Mouse (Mus musculus) forebrain, embryonic 15.5 days (tissue): ENCODE data around the gene Rtp1. TPM values are rescaled to one million over a fixed set of nuclear protein-coding genes. Genes with fewer than 3 reads are reported as not detected.

Source experiments
- ATAC-seq: fragments of 200-750 bp; cut with Nextera tagmentation; replicated peaks from 2 replicates; pipeline ENCODE4 v1.8.0; 2017; ENCODE audit warnings: mild to moderate bottlenecking, moderate TSS enrichment, moderate library complexity
- H3K27ac ChIP-seq: fragments of 300-500 bp; sonication (generic); replicated peaks from 2 replicates; pipeline ENCODE4 v1.5.1; 2015; ENCODE audit warnings: mild to moderate bottlenecking, inconsistent platforms
- H3K27me3 ChIP-seq: fragments of 300-500 bp; sonication (generic); 2 replicates; pipeline ENCODE4 v1.6.1; 2015; ENCODE audit warnings: inconsistent platforms
- H3K36me3 ChIP-seq: fragments of 300-500 bp; sonication (generic); 2 replicates; pipeline ENCODE4 v1.6.1; 2015; ENCODE audit warnings: mild to moderate bottlenecking, inconsistent platforms
- H3K4me1 ChIP-seq: fragments of 300-500 bp; sonication (generic); 2 replicates; pipeline ENCODE4 v1.6.1; 2015; ENCODE audit warnings: inconsistent platforms
- H3K4me2 ChIP-seq: fragments of 300-500 bp; sonication (generic); replicated peaks from 2 replicates; pipeline ENCODE4 v1.6.1; 2015; ENCODE audit warnings: mild to moderate bottlenecking, inconsistent platforms
- H3K4me3 ChIP-seq: fragments of 300-500 bp; sonication (generic); 2 replicates; pipeline ENCODE4 v1.5.1; 2015; ENCODE audit warnings: mild to moderate bottlenecking, inconsistent platforms
- H3K9ac ChIP-seq: fragments of 300-500 bp; sonication (generic); replicated peaks from 2 replicates; pipeline ENCODE4 v1.6.1; 2015; ENCODE audit warnings: mild to moderate bottlenecking, inconsistent platforms
- H3K9me3 ChIP-seq: fragments of 300-500 bp; sonication (generic); 2 replicates; pipeline ENCODE4 v1.6.1; 2016; ENCODE audit warnings: inconsistent platforms
- WGBS: fragments of 180-500 bp; shearing (Covaris S2); methylation state at CpG from one replicate; pipeline ENCODE4 v1.1.7; 2015; ENCODE audit warnings: mixed read lengths; 5-methylcytosine and 5-hydroxymethylcytosine counted together
- polyA plus RNA-seq: library from polyadenylated mRNA; unstranded; fragments of >200 nt; fragmentation: Nextera tagmentation; extraction: Ambion mirVana; gene quantifications from 2 replicates; pipeline ENCODE4 v1.2.1, GENCODE M21; 2015

Rtp1 gene
- 0.05 TPM in 2 replicates for polyA plus RNA-seq

GRCm38 (mm10) chr16:23428647-23429319 lies at the start of gene Rtp1:
Gene Rtp1, plus strand, starts transcription at chr16:23429133.
- no peak for ATAC-seq
- no peak within 1 kb of the TSS for H3K4me2 ChIP-seq
- no peak within 1 kb of the TSS for H3K27ac ChIP-seq
- no peaks in the 10 kb centered on the region for H3K36me3 ChIP-seq
- H3K4me3 ChIP-seq, result no peak within 1 kb of the TSS
- WGBS, result 79% methylated on average over 7 of the region's 7 CpGs
- no peak within 1 kb of the TSS for H3K9ac ChIP-seq
- no peaks in the 10 kb centered on the region for H3K27me3 ChIP-seq
- H3K4me1 ChIP-seq, result no peaks in the 10 kb centered on the region
- H3K9me3 ChIP-seq, result no peaks in the 10 kb centered on the region

DNA sequence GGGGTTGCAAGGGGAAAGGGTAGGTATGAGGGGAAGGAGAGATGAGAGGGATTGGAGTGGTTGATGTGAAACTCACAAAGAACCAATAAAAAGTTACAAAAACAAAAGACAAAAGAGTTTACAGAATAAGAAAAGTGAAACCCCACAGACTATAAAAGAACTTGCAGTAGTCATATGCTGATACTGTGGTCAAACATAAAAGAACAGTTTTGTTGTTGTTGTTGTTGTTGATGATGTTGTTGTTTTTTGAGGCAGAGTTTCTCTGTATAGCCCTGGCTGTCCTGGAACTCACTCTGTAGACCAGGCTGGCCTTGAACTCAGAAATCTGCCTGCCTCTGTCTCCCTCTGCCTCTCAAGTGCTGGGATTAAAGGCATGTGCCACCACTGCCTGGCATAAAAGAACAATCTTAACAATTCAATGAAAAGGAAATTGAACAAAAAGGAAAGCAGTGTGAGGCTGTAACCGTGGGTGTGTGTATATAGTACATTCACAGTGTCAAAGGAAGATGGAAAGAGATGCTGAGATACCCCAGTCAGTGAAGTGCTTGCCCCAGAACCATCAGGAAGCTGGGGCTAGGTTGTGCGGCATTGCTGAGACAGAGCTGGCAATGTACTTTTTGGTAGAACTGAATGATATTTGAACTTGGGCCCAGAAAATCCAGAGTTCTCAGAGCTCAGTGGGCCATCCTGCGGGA lies 49.2 kb upstream of the Rtp1 start:
- H3K27me3 ChIP-seq, result no peaks in the 10 kb centered on the region
- WGBS, result 70% methylated on average over 3 of the region's 3 CpGs
- no peak overlapping the region for H3K4me3 ChIP-seq
- H3K9me3 ChIP-seq, result no peaks in the 10 kb centered on the region
- H3K9ac ChIP-seq, result no peak overlapping the region
- H3K27ac ChIP-seq, result no peak overlapping the region
- no peak overlapping the region for H3K4me2 ChIP-seq
- no peaks in the 10 kb centered on the region for H3K36me3 ChIP-seq
- no peak for ATAC-seq
- H3K4me1 ChIP-seq, result no peaks in the 10 kb centered on the region

GRCm38 (mm10) chr16:23384304-23384703 lies 44.6 kb upstream of the Rtp1 start:
- no peaks in the 10 kb centered on the region for H3K27me3 ChIP-seq
- H3K4me3 ChIP-seq, result no peak overlapping the region
- H3K36me3 ChIP-seq, result no peaks in the 10 kb centered on the region
- no peak overlapping the region for H3K9ac ChIP-seq
- H3K4me1 ChIP-seq, result no peaks in the 10 kb centered on the region
- no peaks in the 10 kb centered on the region for H3K9me3 ChIP-seq
- ATAC-seq, result no peak
- no peak overlapping the region for H3K27ac ChIP-seq
- H3K4me2 ChIP-seq, result no peak overlapping the region

GRCm38 (mm10) chr16:23397931-23398330 lies 31.0 kb upstream of the Rtp1 start:
- H3K36me3 ChIP-seq, result no peaks in the 10 kb centered on the region
- no peak overlapping the region for H3K27ac ChIP-seq
- ATAC-seq, result no peak
- H3K9ac ChIP-seq, result no peak overlapping the region
- no peaks in the 10 kb centered on the region for H3K27me3 ChIP-seq
- H3K4me3 ChIP-seq, result no peak overlapping the region
- H3K9me3 ChIP-seq, result no peaks in the 10 kb centered on the region
- H3K4me1 ChIP-seq, result no peaks in the 10 kb centered on the region
- 95% methylated on average over 5 of the region's 5 CpGs for WGBS
- H3K4me2 ChIP-seq, result no peak overlapping the region

GRCm38 (mm10) chr16:23401463-23401862 lies 27.5 kb upstream of the Rtp1 start:
- Histone ChIP-seq H3K4me1 (no peaks in the 10 kb centered on the region), H3K4me3 (no peak overlapping the region), H3K27me3 (no peaks in the 10 kb centered on the region), H3K9me3 (no peaks in the 10 kb centered on the region), H3K4me2 (no peak overlapping the region), H3K27ac (no peak overlapping the region), H3K9ac (no peak overlapping the region), H3K36me3 (no peaks in the 10 kb centered on the region)
- no peak for ATAC-seq
- 80% methylated on average over 4 of the region's 4 CpGs for WGBS

GRCm38 (mm10) chr16:23401959-23402358 lies 27.0 kb upstream of the Rtp1 start:
- Histone ChIP-seq H3K27ac (no peak overlapping the region), H3K4me2 (no peak overlapping the region), H3K9ac (no peak overlapping the region), H3K4me1 (no peaks in the 10 kb centered on the region), H3K9me3 (no peaks in the 10 kb centered on the region), H3K27me3 (no peaks in the 10 kb centered on the region), H3K4me3 (no peak overlapping the region), H3K36me3 (no peaks in the 10 kb centered on the region)
- ATAC-seq, result no peak
- WGBS, result 76% methylated on average over 3 of the region's 3 CpGs

- ATAC-seq, result 0 out of 2 replicates have a peak, but pooled peaks have one; percentile 46
- no peaks in the 10 kb centered on the region for H3K9me3 ChIP-seq
- 54% methylated on average over 8 of the region's 8 CpGs for WGBS
Observed at GRCm38 (mm10) chr16:23403008-23403755, 25.8 kb upstream of the Rtp1 start.

GRCm38 (mm10) chr16:23412930-23413329 lies 16.0 kb upstream of the Rtp1 start:
- 88% methylated on average over 6 of the region's 6 CpGs for WGBS

More at GRCm38 (mm10) chr16:23403008-23403755, 25.8 kb upstream of the Rtp1 start:
- Histone ChIP-seq H3K4me3 (no peak overlapping the region), H3K4me1 (no peaks in the 10 kb centered on the region), H3K27ac (no peak overlapping the region), H3K36me3 (no peaks in the 10 kb centered on the region), H3K9ac (no peak overlapping the region), H3K27me3 (no peaks in the 10 kb centered on the region), H3K4me2 (no peak overlapping the region)

GRCm38 (mm10) chr16:23416261-23416656 lies 12.7 kb upstream of the Rtp1 start:
- no peak overlapping the region for H3K4me2 ChIP-seq
- H3K27me3 ChIP-seq, result no peaks in the 10 kb centered on the region
- no peak for ATAC-seq
- H3K4me1 ChIP-seq, result no peaks in the 10 kb centered on the region
- WGBS, result 45% methylated on average over 10 of the region's 10 CpGs
- no peaks in the 10 kb centered on the region for H3K36me3 ChIP-seq
- H3K4me3 ChIP-seq, result no peak overlapping the region
- no peaks in the 10 kb centered on the region for H3K9me3 ChIP-seq
- no peak overlapping the region for H3K27ac ChIP-seq
- no peak overlapping the region for H3K9ac ChIP-seq

More at GRCm38 (mm10) chr16:23412930-23413329, 16.0 kb upstream of the Rtp1 start:
- Histone ChIP-seq H3K4me3 (no peak overlapping the region), H3K27me3 (no peaks in the 10 kb centered on the region), H3K27ac (no peak overlapping the region), H3K4me2 (no peak overlapping the region), H3K36me3 (no peaks in the 10 kb centered on the region), H3K9ac (no peak overlapping the region), H3K4me1 (no peaks in the 10 kb centered on the region), H3K9me3 (no peaks in the 10 kb centered on the region)
- no peak for ATAC-seq

GRCm38 (mm10) chr16:23416657-23417293 lies 12.2 kb upstream of the Rtp1 start:
- Histone ChIP-seq H3K4me2 (no peak overlapping the region), H3K36me3 (no peaks in the 10 kb centered on the region), H3K9me3 (no peaks in the 10 kb centered on the region), H3K9ac (no peak overlapping the region), H3K27me3 (no peaks in the 10 kb centered on the region), H3K27ac (no peak overlapping the region), H3K4me1 (no peaks in the 10 kb centered on the region), H3K4me3 (no peak overlapping the region)
- 65% methylated on average over 9 of the region's 9 CpGs for WGBS
- no peak for ATAC-seq

GRCm38 (mm10) chr16:23417456-23418240 lies 11.3 kb upstream of the Rtp1 start:
- no peak overlapping the region for H3K9ac ChIP-seq
- WGBS, result 56% methylated on average over 13 of the region's 13 CpGs
- H3K4me3 ChIP-seq, result no peak overlapping the region
- H3K4me2 ChIP-seq, result no peak overlapping the region
- no peak overlapping the region for H3K27ac ChIP-seq
- H3K27me3 ChIP-seq, result no peaks in the 10 kb centered on the region
- no peaks in the 10 kb centered on the region for H3K4me1 ChIP-seq
- H3K9me3 ChIP-seq, result no peaks in the 10 kb centered on the region
- no peaks in the 10 kb centered on the region for H3K36me3 ChIP-seq
- ATAC-seq, result no peak
